Mouse (Mus musculus) monocyte, adult 5-6 weeks (primary cell): ENCODE data around the gene Hps6. TPM values are rescaled to one million over a fixed set of nuclear protein-coding genes. Genes with fewer than 3 reads are reported as not detected.
"Not testable (repeated sequence)": the region's sequence is repeated elsewhere in the genome, so short reads cannot be mapped to it uniquely, and the experiment has no call there.

Experiments
- ATAC-seq: fragments of 153-309, 156-312 bp; replicated peaks from 2 replicates; pipeline ENCODE4 v1.8.0; 2017; ENCODE audit warnings: mild to moderate bottlenecking; ENCODE audit not compliant: low TSS enrichment, insufficient number of reproducible peaks, severe bottlenecking, poor library complexity, low FRiP score
- total RNA-seq: library from RNA; stranded (forward); fragments of 200-1000, 200-491, 200-594 nt; gene quantifications from 3 replicates; pipeline ENCODE4 v1.2.3, GENCODE M21; 2017

The Hps6 gene
- total RNA-seq: 4.3 to 14.7 TPM (median 6.0 TPM) in 3 replicates

DNA sequence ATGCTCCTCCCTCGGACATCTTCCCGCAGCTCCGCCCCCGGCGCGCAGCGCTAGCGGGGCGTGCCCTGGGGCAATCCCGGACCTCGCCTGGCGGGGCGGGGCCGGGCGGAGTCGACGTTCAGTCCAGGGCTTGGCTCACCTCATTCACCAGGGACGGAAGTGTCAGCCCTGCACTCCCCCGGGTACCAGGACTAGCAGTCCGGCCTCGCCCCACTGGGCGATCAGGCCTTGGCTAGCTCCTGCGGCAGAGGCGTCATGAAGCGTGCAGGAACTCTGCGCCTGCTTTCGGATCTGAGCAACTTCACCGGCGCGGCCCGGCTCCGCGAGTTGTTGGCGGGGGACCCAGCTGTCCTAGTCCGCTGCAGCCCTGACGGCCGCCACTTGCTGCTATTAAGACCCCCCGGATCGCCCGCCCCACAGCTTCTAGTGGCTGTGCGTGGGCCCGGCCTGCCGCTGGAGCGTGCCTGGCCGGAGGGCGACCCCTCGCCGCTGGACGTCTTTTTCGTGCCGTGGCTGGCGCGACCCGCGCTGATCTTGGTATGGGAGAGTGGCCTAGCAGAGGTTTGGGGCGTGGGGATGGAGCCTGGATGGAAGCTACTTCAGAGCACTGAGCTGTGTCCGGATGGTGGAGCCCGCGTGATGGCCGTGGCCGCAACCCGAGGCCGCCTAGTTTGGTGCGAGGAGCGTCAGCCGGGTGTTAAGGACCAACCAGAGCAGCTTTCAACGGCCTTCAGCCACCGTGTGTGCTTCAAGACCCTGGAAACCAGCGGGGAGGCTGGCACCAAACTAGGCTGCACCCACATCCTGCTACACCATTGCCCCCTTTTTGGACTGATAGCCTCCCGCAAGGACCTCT lies at the start of gene Hps6:
TSS of gene Hps6 (plus strand) at position 138 of the 856 bp plus-strand sequence.
- peak; percentile 85 for ATAC-seq

DNA sequence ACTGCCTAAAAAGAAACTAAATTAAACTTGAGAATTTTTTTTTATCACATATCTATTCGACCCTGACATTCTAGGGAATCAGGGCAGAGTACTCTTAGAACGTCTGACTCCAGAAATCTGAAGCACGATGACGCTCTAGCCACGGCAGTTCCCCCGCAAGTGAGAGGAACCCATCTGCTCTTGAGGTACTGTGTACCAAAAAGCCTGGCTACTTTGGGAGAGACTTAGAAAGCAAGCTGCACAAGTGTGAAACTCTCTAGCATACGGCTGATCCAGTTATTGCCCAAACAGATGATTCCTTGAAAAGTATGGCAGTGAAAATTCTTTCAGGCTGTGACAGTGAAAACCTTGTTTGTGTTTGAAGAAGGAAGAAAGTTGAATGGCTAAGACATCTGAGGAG lies 46.6 kb upstream of the Hps6 start:
- ATAC-seq: no peak

DNA sequence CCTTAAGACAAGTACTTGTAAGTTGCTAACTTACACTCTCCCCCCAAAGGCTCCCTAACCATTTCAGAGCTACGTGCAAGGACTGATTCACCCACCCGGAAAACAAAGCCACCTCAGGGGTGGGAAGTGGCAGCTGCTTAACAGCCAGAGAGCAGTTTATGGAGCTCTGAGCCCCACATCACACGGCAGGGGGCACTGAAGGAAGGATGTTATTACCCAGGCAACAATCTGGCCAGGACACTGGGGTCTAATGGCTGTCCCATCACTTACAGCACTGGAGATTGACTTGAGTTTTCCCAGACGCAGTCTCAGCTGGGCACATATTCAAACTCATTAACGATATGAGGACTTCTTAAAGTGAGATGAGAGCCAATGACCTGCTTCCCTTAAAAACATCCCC lies 42.5 kb upstream of the Hps6 start:
- no peak for ATAC-seq

DNA sequence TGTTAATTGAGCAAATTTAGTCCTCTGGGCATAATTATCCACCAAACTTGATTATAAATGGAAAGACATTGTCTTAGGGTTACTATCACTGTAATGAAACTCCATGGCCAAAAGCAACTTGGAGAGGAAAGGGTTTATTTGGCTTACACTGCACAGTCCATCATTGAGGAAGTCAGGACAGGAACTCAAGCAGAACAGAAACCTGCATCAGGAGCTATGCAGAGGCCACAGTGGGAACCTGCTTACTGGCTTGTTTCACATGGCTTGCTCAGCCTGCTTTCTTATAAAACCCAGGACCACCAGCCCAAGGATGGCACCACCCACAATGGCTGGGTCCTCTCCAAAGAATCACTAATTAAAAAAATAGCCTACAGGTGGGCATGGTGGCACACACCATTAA lies 18.9 kb upstream of the Hps6 start:
- 0 out of 2 replicates have a peak, but pooled peaks have one; percentile 70 for ATAC-seq

DNA sequence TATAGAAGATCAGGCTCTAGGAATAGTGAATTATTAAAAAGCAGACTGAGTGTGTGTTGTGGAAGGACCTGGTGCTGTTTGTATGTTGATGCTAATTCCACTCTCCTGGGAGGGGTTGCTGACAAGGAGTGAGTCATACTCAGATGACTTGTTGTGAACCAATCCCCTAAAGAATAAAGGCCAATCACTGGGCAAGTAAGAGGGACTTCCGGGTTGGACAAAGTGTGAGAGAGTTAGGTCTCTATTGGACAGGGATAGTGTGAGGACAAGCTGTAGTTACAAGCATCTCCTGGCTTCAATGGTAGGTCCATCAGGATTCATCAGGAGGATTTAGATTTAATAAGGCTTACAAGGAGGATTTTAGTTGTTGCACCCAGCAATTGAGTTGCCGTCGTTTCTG lies 15.1 kb upstream of the Hps6 start:
- ATAC-seq: no peak

DNA sequence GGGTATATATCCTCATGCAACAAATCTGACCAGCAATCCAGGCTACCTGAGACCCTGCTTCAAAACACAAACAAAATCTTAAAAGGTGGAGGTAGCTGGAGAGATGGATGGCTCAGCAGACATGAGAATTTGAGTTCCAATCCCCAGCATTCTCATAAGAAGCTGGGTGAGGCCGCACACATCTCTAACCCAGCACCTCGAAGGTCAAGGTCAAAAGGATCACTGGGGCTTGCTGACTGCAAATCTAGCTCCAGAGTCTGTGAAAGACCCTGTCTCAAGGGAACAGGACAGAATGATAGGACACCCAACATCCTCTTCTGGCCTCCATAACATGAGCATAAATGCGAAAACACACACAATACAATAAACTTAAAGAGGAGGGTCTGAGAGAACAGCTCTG lies 12.1 kb upstream of the Hps6 start:
- no peak for ATAC-seq

DNA sequence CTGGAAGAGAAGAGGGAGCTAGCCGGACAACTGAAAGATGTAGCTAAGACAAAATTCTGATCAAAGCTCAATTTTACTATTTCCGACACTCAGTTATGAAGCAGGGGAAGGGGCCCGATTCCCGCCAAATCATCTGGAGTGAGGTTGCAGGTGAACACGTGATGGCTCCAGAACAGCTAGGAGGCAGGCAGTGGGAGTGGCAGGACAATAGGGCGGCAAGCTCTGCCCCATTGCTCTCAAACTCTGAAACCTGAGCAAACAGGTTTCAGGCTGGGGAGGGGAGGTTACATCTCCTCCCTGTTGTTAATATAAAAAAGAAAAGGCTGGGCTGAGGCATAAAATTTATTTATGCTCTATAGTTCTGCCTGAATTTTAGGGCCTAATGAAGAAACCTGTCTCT lies 9.9 kb upstream of the Hps6 start:
- ATAC-seq: not testable (repeated sequence)

DNA sequence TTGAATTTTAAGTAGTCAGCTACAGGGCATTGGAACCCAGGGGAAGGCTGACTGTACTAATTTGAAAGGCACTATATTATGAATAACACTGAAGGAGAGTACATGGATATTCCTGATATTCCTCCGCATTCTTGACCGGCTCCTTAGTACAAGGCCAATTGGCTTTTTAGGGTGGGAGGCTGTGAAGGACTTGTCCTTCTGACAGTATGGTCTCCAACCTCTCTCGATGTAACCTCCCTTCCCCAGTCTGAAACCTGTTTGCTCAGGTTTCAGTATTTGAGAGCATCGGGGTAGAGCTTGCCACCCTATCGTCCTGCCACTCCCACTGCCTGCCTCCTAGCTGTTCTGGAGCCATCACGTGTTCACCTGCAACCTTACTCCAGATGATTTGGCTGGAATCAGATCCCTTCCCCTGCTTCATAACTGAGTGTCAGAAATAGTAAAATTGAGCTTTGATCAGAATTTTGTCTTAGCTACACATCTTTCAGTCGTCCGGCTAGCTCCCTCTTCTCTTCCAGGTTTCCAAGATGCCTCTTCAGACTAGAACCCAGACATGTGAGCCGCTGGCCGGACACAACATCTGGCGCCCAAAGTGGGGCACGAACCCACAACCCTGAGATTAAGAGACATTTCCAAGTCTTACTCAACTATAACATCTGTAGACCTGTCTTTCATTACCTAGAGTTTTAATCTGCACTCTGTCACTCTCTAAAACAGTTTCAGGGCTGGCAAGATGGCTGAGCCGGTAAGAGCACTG lies 9.1 kb upstream of the Hps6 start:
- no peak for ATAC-seq

DNA sequence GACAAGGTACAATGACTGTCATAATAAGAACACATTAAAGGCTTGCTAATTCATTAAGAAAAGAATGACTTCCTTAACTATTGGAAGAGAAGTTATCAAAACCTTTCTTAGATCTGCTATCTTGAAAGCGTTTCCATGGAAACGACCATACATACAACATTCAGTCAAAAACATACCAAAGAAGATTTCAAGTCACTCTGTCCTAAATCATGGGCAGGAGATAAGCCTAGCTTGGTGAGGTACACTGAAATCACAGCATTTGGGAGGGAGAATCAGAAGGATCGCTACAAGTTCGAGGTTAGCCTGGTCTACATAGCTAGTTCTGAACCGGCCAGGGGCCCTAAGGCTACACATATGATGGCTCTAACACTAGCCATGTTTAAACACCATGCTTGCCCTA lies 5.9 kb upstream of the Hps6 start:
- no peak for ATAC-seq

DNA sequence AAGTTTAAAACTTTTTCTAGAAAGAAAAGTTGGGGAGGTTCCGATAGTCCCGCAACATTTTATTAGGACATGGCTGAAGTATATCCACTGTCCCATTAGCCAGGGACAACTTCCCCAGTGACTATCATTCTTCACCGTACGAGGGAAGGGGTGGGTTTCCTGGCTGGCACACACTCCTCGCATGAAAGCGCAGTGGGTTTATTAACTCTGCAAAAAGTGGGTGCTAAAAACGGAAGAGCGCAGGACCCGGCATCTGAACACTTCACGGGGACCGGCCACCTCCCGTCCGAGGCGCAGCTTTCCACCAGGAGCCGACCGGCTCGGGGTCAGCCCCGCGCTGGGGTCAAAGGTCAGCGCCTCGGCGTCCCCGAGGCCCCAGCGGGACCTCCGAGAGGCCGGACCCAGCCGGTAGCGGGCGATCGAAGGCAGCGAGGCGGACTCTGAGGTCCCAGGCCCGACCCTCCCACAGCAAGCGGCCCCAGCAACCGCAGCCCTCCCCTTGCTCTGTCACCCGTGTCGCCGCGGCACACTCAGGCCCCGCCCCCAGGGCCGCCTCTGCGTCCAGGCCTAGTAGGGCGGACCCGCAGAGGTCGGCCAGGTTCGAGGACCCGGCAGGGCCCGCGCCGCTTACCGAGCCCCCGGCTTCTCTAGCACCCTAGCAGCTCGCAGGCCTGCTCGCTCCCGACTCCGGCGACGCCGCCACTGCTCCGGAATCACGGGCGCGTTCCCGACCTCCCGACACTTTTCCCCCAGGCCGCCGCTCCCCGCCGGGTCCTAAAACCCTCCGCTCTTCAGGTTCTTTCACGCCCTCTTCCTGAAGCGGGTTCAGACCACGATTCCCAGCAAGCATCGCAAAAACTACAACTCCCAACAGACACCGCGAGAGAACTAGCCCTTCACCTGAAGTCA lies 5.3 kb upstream of the Hps6 start, which contains the start of gene Armh3:
TSS of gene Armh3 (minus strand) at position 704 of the 909 bp plus-strand sequence.
- ATAC-seq: peak; percentile 86

DNA sequence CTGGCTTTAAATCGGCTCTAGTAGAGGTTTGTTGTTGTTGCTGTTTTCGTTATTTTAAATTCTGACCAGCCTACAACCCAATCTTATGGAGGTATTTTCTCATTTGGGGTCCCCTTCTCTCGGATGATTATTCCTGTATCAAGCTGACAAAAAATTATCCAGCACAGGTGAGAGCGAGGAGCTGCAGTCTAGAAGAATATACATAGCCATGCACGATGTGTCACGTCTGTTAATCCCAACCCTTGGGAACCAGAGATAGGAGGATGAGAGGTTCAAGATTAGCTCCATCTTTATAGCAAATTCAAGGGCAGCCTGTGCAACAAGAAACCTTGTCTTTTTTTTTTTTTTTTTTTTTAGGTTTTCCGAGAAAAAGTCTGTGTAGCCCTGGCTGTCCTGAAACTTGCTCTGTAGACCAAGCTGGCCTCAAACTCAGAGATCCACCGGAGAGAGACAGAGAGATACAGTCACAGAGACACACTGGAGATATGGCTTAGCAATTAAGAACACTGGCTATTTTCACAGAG lies 4.6 kb upstream of the Hps6 start:
- no peak for ATAC-seq

DNA sequence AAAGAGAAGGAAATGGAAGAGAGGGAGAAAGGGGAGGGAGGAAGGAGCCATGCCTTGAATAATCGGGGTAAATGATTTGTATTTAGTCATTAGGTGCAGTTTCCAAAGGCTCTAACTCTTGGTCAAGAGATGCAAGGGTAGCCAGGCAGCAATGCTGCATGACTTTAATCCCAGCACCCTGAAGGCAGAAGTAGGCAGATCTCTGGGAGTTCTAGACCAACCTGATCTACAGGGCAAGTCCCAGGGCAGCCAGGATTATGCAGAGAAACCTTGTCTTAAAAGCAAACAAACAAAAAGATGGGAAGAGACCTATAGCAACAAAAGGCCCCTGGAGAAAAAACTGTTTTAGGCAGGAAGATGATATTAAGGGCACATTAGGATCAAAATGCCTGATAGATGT lies 3.9 kb upstream of the Hps6 start:
- ATAC-seq: no peak

DNA sequence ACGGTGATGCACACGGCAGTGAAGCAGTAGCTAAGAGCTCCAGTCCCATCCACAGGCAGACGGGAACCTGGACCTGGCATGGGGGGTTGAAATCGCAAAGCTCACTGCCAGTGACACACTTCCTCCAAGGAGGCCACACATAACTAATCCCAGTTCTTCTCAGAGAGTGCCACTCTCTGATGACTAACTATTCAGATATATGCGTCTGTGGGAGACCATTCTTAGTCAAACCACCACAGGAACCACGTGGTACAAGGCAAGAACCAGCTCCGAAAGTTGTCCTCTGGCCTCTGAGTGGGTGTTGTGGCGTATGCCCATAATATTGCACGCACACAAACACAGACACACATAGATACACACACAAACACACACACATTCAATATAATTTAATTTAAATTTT lies 1.0 kb upstream of the Hps6 start:
- ATAC-seq: 0 out of 2 replicates have a peak, but pooled peaks have one; percentile 14

DNA sequence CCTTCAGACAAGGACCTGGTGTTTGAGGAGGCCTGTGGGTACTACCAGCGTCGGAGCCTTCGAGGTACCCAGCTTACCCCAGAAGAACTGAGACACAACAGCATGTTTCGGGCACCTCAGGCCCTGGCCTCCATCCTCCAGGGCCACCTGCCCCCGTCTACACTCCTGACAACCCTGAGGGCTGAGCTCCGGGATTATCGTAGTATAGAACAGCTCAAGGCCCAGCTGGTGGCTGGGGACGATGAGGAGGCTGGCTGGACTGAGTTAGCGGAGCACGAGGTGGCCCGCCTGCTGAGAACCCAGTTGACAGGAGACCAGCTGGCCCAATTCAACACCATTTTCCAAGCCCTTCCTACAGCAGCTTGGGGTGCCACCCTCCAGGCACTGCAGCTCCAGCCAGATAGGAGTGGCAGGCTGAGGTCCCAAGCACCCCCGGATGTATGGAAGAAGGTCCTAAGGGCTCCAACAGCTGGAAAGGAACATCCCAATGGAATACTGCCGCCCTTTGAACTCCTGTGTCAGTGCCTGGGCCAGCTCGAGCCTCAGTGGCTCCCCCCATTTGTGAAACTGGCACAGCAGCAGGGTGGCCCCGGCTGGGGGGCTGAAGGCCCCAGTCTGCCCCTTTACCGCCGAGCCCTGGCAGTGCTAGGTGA lies 1.6 kb downstream of the Hps6 start:
- no peak for ATAC-seq

DNA sequence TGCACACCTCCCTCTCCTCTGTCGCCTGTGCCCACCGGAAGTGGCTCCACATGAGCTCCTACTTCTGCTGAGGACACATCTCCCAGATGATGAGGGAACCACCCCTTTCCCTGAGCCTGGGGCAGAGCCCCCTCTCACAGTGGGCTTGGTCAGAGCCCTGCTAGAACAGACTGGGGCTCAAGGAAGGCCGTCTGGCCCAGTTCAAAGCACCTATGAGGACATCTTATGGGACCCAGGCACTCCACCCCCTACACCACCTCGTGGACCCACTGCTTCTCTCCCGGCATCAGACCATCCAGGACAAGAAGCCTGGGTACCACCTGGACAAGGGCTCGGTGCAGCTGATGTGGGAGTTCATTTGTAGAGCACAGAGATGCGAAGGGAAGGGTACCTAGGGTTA lies 2.4 kb downstream of the Hps6 start:
- ATAC-seq: no peak

DNA sequence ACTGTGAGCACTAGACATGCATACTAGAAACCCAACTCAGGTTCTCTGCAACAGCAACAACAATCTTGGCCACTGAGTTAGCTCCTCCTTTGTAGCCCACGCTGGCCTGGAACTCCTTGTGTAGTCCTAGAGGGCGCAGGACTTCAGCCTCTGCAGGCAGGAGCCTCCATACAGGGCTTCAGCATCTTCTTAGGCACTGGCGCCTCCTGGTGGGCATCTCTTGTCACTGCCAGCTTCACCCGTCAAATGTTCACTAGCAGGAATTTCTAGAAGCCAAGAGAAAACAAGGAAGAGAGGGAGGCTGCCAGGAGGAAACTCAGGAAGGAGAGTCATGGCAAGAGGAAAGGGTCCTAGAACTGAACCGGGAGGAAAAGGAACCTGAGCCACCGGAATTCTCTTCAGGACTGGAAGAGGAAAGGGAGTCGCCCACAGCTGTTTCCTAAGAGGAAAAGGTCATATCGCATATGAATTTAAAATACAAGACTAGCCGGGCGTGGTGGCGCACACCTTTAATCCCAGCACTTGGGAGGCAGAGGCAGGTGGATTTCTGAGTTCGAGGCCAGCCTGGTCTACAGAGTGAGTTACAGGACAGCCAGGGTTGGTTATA lies 11.4 kb downstream of the Hps6 start:
- ATAC-seq: peak; percentile 97

DNA sequence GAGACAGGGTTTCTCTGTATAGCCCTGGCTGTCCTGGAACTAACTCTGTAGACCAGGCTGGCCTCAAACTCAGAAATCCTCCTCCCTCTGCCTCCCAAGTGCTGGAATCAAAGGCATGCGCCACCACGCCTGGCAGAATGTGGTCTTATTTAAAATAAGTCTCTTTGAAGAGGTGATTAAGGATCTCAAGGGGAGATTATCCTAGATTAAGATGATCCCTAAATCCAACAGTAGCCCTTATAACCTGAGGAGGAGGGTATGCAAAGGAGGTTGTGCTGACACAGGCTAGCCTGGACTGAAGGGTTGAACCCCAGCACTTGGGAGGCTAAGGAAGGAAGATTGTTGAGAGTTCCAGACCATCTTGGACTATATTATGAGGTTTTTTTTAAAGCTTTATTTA lies 12.7 kb downstream of the Hps6 start:
- no peak for ATAC-seq

DNA sequence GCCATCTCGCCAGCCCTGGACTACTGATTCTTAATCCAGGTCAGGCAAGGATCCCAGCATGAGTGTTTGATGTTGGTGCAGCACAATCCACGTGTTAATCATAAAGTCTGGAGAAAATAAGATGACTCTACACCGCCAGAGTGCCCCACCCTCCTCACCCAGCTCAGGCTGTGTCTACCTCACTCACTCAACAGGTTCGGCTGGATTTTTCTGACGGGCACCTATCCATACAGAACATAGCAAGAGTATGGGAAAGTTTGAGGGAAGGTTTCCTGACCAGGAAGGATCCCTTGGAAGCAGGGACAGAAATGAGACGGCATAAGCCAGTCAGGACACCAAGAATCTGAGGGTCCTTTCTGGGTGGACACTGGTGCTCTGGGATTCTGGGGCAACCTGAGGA lies 21.7 kb downstream of the Hps6 start:
- no peak for ATAC-seq
